Mouse (Mus musculus) midbrain, embryonic 13.5 days (tissue): ENCODE results near the gene Atf7ip. TPM values are rescaled to one million over a fixed set of nuclear protein-coding genes. Genes with fewer than 3 reads are reported as not detected.
"Not testable (repeated sequence)": the region's sequence is repeated elsewhere in the genome, so short reads cannot be mapped to it uniquely, and the experiment has no call there.

Source experiments
- ATAC-seq: fragments of 200-750 bp; cut with Nextera tagmentation; 2 replicates; pipeline ENCODE4 v1.8.0; 2017; ENCODE audit warnings: mild to moderate bottlenecking, moderate TSS enrichment, moderate library complexity
- H3K27ac ChIP-seq: fragments of 300-500 bp; sonication (generic); 2 replicates; pipeline ENCODE4 v1.5.1; 2015; ENCODE audit warnings: inconsistent platforms, mild to moderate bottlenecking, moderate library complexity
- H3K27me3 ChIP-seq: fragments of 300-500 bp; sonication (generic); 2 replicates; pipeline ENCODE4 v1.6.1; 2015; ENCODE audit warnings: mild to moderate bottlenecking, inconsistent platforms
- H3K36me3 ChIP-seq: fragments of 300-500 bp; sonication (generic); 2 replicates; pipeline ENCODE4 v1.6.1; 2015; ENCODE audit warnings: mild to moderate bottlenecking, inconsistent platforms
- H3K4me1 ChIP-seq: fragments of 300-500 bp; sonication (generic); replicated peaks from 2 replicates; pipeline ENCODE4 v1.6.1; 2015; ENCODE audit warnings: inconsistent platforms
- H3K4me2 ChIP-seq: fragments of 300-500 bp; sonication (generic); replicated peaks from 2 replicates; pipeline ENCODE4 v1.6.1; 2015; ENCODE audit warnings: moderate library complexity, mild to moderate bottlenecking, inconsistent platforms
- H3K4me3 ChIP-seq: fragments of 300-500 bp; sonication (generic); replicated peaks from 2 replicates; pipeline ENCODE4 v1.5.1; 2015; ENCODE audit warnings: mild to moderate bottlenecking, inconsistent platforms
- H3K9ac ChIP-seq: fragments of 300-500 bp; sonication (generic); replicated peaks from 2 replicates; pipeline ENCODE4 v1.6.1; 2015; ENCODE audit warnings: mild to moderate bottlenecking, inconsistent platforms
- H3K9me3 ChIP-seq: fragments of 300-500 bp; sonication (generic); 2 replicates; pipeline ENCODE4 v1.6.1; 2016; ENCODE audit warnings: mild to moderate bottlenecking, inconsistent platforms
- WGBS: fragments of 180-500 bp; shearing (Covaris S2); methylation state at CpG from one replicate; pipeline ENCODE4 v1.1.7; 2015; 5-methylcytosine and 5-hydroxymethylcytosine counted together
- polyA plus RNA-seq: library from polyadenylated mRNA; unstranded; fragments of >200 nt; fragmentation: Nextera tagmentation; extraction: Ambion mirVana; gene quantifications from 2 replicates; pipeline ENCODE4 v1.2.1, GENCODE M21; 2015

The Atf7ip gene
- polyA plus RNA-seq = 48.5 and 49.9 TPM in 2 replicates

DNA sequence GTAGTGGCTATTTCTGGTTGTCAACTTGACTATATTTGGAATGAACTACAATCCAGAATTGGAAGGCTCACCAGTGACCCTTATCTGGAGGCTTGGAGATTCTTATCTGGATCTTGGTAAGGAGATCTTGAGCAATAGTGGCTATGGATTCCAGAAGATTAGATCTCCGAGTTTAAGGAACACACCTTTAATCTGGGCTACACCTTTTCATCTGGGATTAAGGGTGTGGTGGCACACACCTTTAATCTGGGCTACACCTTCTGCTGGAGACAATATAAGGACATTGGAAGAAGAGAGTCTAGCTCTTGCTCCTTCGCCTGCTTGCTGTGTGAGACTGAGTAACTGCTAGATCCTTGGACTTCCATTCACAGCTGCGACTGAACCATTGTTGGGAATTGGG lies at the start of gene Atf7ip:
Atf7ip (plus strand) TSS at position 301 of the 400 bp plus-strand sequence.
- not testable (repeated sequence) for H3K27ac ChIP-seq, H3K9ac ChIP-seq, H3K36me3 ChIP-seq, H3K9me3 ChIP-seq, ATAC-seq, H3K27me3 ChIP-seq, H3K4me2 ChIP-seq, H3K4me3 ChIP-seq, H3K4me1 ChIP-seq
- WGBS = 90% methylated on average over 3 of the region's 3 CpGs

DNA sequence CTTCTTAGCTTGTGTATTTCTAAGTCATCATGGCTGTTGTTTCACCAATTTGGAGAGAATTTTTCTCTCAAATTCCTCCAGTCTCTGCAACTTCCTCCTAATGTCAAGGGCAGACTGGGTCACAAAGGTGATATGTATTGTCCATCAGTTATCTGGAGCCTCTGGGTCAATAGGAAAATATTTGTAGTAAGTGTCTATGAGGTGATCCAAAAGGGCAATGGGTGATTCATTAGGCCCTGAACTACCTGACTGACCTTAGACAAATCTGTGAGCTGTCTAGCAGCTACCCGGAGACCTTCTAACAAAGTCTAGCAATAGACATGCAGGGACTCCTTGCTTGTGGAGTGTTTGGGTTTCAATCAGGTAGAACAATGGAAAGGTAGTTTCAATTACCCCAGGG lies 49.7 kb upstream of the Atf7ip start:
- Histone ChIP-seq H3K4me1 (no peaks in the 10 kb centered on the region), H3K9me3 (no peaks in the 10 kb centered on the region), H3K9ac (no peak overlapping the region), H3K27me3 (no peaks in the 10 kb centered on the region), H3K27ac (no peak overlapping the region), H3K4me3 (no peak overlapping the region), H3K4me2 (no peak overlapping the region), H3K36me3 (no peaks in the 10 kb centered on the region)
- ATAC-seq = no peak
- WGBS = 97% methylated on average over 1 of the region's 1 CpGs

DNA sequence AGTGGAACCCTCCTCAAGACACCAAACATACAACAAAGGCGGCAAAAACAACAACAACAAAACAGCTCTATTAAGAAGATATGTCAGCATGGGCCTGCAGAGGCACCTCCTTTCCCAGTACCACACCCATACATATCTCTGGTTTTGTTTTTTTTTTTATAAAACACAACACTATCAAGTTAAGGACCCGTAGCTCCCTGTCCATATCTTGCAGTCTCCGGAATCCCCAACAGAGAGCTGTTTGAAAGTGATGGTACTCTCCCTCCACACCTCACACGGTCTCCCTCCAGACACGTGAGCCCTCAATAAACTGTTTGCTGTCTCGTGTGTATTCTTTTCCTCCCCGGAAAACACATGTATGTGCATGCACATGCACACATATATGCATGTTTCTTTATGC lies 46.8 kb upstream of the Atf7ip start:
- ATAC-seq = no peak
- Histone ChIP-seq H3K4me3 (no peak overlapping the region), H3K4me2 (no peak overlapping the region), H3K27ac (no peak overlapping the region), H3K9ac (no peak overlapping the region), H3K27me3 (no peaks in the 10 kb centered on the region), H3K36me3 (no peaks in the 10 kb centered on the region), H3K9me3 (no peaks in the 10 kb centered on the region), H3K4me1 (no peaks in the 10 kb centered on the region)
- WGBS = 93% methylated on average over 7 of the region's 7 CpGs

DNA sequence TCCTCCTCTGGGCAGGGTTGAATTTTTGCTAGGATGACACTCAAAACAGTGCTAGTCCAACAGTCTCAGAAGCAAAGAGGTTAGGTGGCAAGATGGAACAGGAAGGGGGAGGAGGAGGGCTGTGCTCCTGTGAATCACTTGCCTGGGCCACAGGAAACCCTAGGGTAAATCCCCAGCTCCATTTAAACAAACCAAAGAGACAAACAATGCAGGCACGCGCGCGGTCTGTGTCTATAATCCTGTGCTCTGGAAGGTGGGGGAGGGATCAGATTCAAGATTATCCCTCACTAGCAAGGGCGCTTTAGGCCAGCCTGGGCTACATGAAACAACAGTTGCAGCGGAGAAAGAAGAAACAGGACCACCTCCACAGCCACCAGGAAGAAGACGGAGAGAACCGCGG lies 42.5 kb upstream of the Atf7ip start:
- no peaks in the 10 kb centered on the region for H3K36me3 ChIP-seq
- no peaks in the 10 kb centered on the region for H3K9me3 ChIP-seq
- H3K27ac ChIP-seq = no peak overlapping the region
- H3K4me1 ChIP-seq = peaks cover 12% of the 10 kb centered on the region
- no peak overlapping the region for H3K4me2 ChIP-seq
- H3K4me3 ChIP-seq = no peak overlapping the region
- H3K27me3 ChIP-seq = no peaks in the 10 kb centered on the region
- WGBS = 39% methylated on average over 9 of the region's 9 CpGs
- no peak for ATAC-seq
- H3K9ac ChIP-seq = no peak overlapping the region

- Histone ChIP-seq H3K27ac (no peak overlapping the region), H3K9ac (no peak overlapping the region), H3K4me2 (no peak overlapping the region)
These were observed 41.8 kb upstream of the Atf7ip start for GRCm38 (mm10) chr6:136464121-136464621.

GRCm38 (mm10) chr6:136465021-136465420 lies 40.9 kb upstream of the Atf7ip start:
- no peak overlapping the region for H3K4me2 ChIP-seq
- H3K4me3 ChIP-seq = no peak overlapping the region
- WGBS = 87% methylated on average over 8 of the region's 8 CpGs
- peaks cover 21% of the 10 kb centered on the region for H3K4me1 ChIP-seq
- peaks cover 4% of the 10 kb centered on the region; the same call in 1 of the 2 replicates for H3K9me3 ChIP-seq
- H3K36me3 ChIP-seq = no peaks in the 10 kb centered on the region
- H3K27ac ChIP-seq = no peak overlapping the region
- no peak overlapping the region for H3K9ac ChIP-seq
- no peak for ATAC-seq
- H3K27me3 ChIP-seq = no peaks in the 10 kb centered on the region

More at GRCm38 (mm10) chr6:136464121-136464621, 41.8 kb upstream of the Atf7ip start:
- H3K4me1 ChIP-seq = peaks cover 16% of the 10 kb centered on the region
- 71% methylated on average over 12 of the region's 12 CpGs for WGBS
- H3K27me3 ChIP-seq = no peaks in the 10 kb centered on the region
- H3K36me3 ChIP-seq = no peaks in the 10 kb centered on the region
- H3K9me3 ChIP-seq = no peaks in the 10 kb centered on the region
- no peak for ATAC-seq
- no peak overlapping the region for H3K4me3 ChIP-seq

DNA sequence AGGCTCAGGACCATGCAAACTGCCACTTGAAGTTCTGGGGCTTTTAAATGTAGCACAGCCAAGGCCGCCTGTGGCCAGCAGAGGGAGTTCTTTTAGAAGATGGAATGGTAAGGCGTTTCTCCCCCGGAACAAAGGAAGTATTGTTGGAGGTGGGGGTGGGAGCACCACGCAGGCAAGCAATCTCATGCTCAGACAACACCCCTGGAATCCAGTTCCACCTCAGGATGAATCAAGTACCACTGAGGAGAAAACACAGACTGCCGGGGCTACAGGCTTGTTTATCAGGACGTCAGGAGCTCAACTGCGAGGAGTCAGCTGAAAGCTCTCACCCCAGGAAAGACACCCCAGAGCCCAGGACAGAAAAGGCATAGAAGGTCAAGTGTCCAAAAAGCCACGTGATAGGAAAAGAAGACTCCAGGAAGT lies 40.0 kb upstream of the Atf7ip start:
- H3K4me2 ChIP-seq = no peak overlapping the region
- peaks cover 4% of the 10 kb centered on the region; the same call in 1 of the 2 replicates for H3K9me3 ChIP-seq
- no peak overlapping the region for H3K9ac ChIP-seq
- 27% methylated on average over 8 of the region's 8 CpGs for WGBS
- H3K27me3 ChIP-seq = no peaks in the 10 kb centered on the region
- H3K36me3 ChIP-seq = no peaks in the 10 kb centered on the region
- no peak overlapping the region for H3K4me3 ChIP-seq
- H3K27ac ChIP-seq = peak overlapping the region; percentile 51
- ATAC-seq = no peak
- peaks cover 30% of the 10 kb centered on the region for H3K4me1 ChIP-seq

GRCm38 (mm10) chr6:136466956-136467750 lies 38.8 kb upstream of the Atf7ip start:
- H3K4me1 ChIP-seq = peaks cover 38% of the 10 kb centered on the region
- no peaks in the 10 kb centered on the region for H3K27me3 ChIP-seq
- peak overlapping the region; percentile 96 for H3K27ac ChIP-seq
- 59% methylated on average over 14 of the region's 14 CpGs for WGBS
- H3K4me2 ChIP-seq = no peak overlapping the region
- ATAC-seq = no peak
- H3K4me3 ChIP-seq = no peak overlapping the region
- no peaks in the 10 kb centered on the region for H3K36me3 ChIP-seq
- peaks cover 4% of the 10 kb centered on the region; the same call in 1 of the 2 replicates for H3K9me3 ChIP-seq
- no peak overlapping the region for H3K9ac ChIP-seq

DNA sequence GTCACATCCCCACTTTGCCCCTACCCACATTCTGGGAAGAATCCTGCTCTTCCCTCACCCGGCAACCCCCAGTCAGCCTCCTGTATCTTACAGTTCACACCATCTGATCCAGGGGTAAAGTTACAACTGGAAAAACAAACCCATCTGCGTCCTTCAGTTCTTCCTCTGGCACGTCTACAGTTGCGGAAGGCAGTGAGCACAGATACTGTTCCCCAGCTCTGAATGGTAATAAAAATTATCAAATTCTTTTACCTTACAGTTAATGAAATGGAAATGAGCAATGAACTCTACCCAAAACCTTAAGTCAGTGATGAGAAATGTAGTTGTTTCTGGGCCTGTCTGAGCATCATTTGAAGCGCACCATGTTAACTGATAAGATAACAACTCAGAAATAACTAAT lies 38.1 kb upstream of the Atf7ip start:
- H3K9ac ChIP-seq = no peak overlapping the region
- peaks cover 42% of the 10 kb centered on the region for H3K4me1 ChIP-seq
- H3K4me2 ChIP-seq = no peak overlapping the region
- H3K27me3 ChIP-seq = no peaks in the 10 kb centered on the region
- peaks cover 4% of the 10 kb centered on the region; the same call in 1 of the 2 replicates for H3K9me3 ChIP-seq
- H3K36me3 ChIP-seq = no peaks in the 10 kb centered on the region
- ATAC-seq = no peak
- no peak overlapping the region for H3K4me3 ChIP-seq
- WGBS = 60% methylated on average over 5 of the region's 5 CpGs
- peak overlapping the region; percentile 96 for H3K27ac ChIP-seq

DNA sequence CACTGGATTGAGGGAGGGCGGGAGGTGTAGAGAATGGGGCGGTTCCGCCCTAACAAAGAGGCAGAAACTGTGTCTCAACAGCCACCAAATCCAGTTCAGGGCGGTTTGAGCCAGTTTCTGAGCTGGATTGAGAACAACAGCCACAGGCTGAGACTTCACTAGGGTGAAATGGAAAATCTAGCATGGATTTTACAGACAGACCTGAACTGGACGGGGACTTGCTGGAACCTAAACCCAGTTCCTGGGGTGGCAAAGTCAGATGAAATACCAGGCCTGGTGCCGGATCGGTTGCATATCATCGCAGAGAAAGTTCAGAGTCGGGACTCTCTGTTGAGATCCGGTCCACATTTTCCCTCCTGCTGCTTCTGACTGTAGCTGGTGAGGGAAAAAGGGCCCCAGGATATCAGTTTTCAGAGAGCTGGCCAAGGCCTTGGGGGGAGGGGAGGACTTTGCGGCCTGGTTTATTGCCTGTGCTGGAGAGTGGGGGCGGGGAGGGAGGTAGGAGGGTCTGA lies 37.5 kb upstream of the Atf7ip start:
- Histone ChIP-seq H3K4me1 (peaks cover 42% of the 10 kb centered on the region), H3K9me3 (peaks cover 4% of the 10 kb centered on the region; the same call in 1 of the 2 replicates), H3K27me3 (no peaks in the 10 kb centered on the region), H3K36me3 (no peaks in the 10 kb centered on the region), H3K4me2 (no peak overlapping the region), H3K9ac (no peak overlapping the region), H3K4me3 (no peak overlapping the region), H3K27ac (peak overlapping the region; percentile 96)
- peak; percentile 83 for ATAC-seq
- 3% methylated on average over 12 of the region's 12 CpGs for WGBS

DNA sequence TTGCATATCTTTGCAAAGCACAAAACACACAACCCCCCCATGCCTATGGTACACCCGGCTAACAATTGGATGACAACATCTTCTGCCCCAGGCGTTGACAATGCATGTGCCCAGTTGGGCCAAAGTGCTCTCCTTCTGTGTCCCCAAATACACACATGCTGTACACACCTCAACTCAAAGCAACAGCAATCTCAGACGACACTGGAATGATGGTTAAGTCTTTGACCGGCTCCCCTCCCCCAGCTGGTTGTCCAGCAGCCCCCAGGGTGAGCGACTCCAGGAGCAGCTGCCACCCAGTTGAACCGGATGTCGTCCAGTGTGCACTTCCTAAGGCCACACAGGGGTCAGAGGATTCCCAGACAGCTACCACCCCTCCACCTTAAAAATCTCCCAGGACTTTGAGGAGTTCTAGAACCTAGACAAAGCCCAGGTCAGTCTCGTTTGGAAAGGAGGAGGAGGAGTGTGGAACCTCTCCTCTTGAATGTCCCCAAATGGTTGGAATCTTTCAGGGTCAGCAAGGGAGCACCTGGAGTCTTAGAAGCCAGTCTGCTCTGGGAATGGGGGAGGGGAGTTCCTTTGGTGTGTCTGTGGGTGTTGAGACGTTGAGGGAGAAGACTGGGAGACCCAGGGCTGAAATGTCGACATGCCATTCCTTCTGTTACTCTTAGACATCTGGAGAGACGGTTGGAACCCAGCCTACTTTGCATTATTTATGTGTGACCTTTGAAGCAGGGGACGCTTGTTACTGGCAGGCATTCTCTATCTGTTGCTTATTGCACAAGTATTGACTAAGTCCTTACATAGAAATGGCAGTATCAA lies 36.8 kb upstream of the Atf7ip start:
- WGBS = 17% methylated on average over 12 of the region's 12 CpGs
- H3K9ac ChIP-seq = 0 out of 2 replicates have a peak overlapping the region, but pooled peaks have one; percentile 23

DNA sequence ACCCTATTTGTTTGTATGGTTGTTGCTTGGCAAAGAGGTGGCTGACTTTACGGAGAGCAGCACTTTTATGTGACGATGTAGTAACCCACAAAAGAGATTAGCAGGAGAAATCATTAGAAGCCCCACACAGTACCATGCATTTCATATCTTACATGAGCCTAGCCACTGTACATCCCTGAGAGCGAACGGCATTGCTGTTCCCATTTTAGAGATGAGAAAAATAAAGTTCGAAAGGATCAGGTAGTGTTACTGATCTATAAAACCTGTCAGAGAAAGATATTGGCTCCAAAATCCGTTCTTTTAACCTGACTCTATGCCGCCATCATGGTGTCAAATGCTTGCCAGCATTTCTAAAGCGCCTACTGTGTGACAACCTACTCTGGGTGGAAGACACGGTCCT lies 36.2 kb upstream of the Atf7ip start:
- Histone ChIP-seq H3K27me3 (no peaks in the 10 kb centered on the region), H3K27ac (peak overlapping the region; percentile 96), H3K4me3 (no peak overlapping the region), H3K4me2 (no peak overlapping the region), H3K36me3 (no peaks in the 10 kb centered on the region), H3K9ac (no peak overlapping the region), H3K4me1 (peaks cover 42% of the 10 kb centered on the region), H3K9me3 (peaks cover 4% of the 10 kb centered on the region; the same call in 1 of the 2 replicates)
- ATAC-seq = no peak
- 66% methylated on average over 9 of the region's 9 CpGs for WGBS

More for the DNA sequence above, 36.8 kb upstream of the Atf7ip start:
- no peaks in the 10 kb centered on the region for H3K36me3 ChIP-seq
- no peaks in the 10 kb centered on the region for H3K27me3 ChIP-seq
- ATAC-seq = no peak
- no peak overlapping the region for H3K4me3 ChIP-seq
- peaks cover 42% of the 10 kb centered on the region for H3K4me1 ChIP-seq
- peaks cover 4% of the 10 kb centered on the region; the same call in 1 of the 2 replicates for H3K9me3 ChIP-seq
- no peak overlapping the region for H3K4me2 ChIP-seq
- H3K27ac ChIP-seq = peak overlapping the region; percentile 96
